Mouse (Mus musculus): ENCODE data around the gene Atp5j2. TPM values are rescaled to one million over a fixed set of nuclear protein-coding genes. Genes with fewer than 3 reads are reported as not detected.

The Atp5j2 gene
- total RNA-seq, 4 experiments from 2014 or later: 217 to 378 (median 300) TPM

Other genes with a start within 250 kb of the Atp5j2 start
- 10 to 100 TPM; 29.7 to 35.4 (median 31.0) TPM for gene Smurf1, start 226.2 kb downstream of the Atp5j2 start, total RNA-seq (2022)
- gene Gm4871, start 159.3 kb downstream of the Atp5j2 start, total RNA-seq (2022): not detected
- not detected for gene 1700018F24Rik, start 149.1 kb downstream of the Atp5j2 start, total RNA-seq (2022)
- gene Arpc1a, start 108.2 kb downstream of the Atp5j2 start, total RNA-seq (2022): 100 to 1,000 TPM; 223 to 245 (median 243) TPM
- not detected for gene Kpna7, start 108.0 kb downstream of the Atp5j2 start, total RNA-seq (2022)
- gene Arpc1b, start 77.8 kb downstream of the Atp5j2 start, total RNA-seq (2022): 10 to 100 TPM; 16.9 to 66.2 (median 37.8) TPM
- 10 to 100 TPM; 70.8 to 100.0 (median 83.5) TPM for gene Pdap1, start 51.8 kb downstream of the Atp5j2 start, total RNA-seq (2022)
- 10 to 100 TPM; 67.8 to 76.8 (median 73.0) TPM for gene Bud31, start 51.7 kb downstream of the Atp5j2 start, total RNA-seq (2022)
- 10 to 100 TPM; 19.1 to 28.7 (median 24.0) TPM for gene Ptcd1, start 25.0 kb downstream of the Atp5j2 start, total RNA-seq (2022)
- 10 to 100 TPM; 24.9 to 30.7 (median 25.6) TPM for gene Cpsf4, start 24.8 kb downstream of the Atp5j2 start, total RNA-seq (2022)
- gene Zkscan14, start 9.8 kb upstream of the Atp5j2 start, total RNA-seq (2022): 10 to 100 TPM; 11.9 to 14.0 (median 12.9) TPM
- gene Zkscan5, start 12.5 kb upstream of the Atp5j2 start, total RNA-seq (2022): 10 to 100 TPM; 10.2 to 12.4 (median 10.6) TPM
- gene Zfp655, start 39.7 kb upstream of the Atp5j2 start, total RNA-seq (2022): 10 to 100 TPM; 29.7 to 30.8 (median 30.4) TPM
- 10 to 100 TPM; 18.2 to 25.7 (median 22.3) TPM for gene Zscan25, start 88.4 kb upstream of the Atp5j2 start, total RNA-seq (2022)
- gene Cyp3a57, start 153.2 kb upstream of the Atp5j2 start, total RNA-seq (2022): under 1 TPM in 2 of 4 experiments, not detected in 2; 0.32 to 0.43 TPM

All from layer of hippocampus, adult 8-10 months (tissue).